Mouse (Mus musculus) myocyte (in vitro differentiated cells): ENCODE data around the gene Slc25a39. TPM values are rescaled to one million over a fixed set of nuclear protein-coding genes. Genes with fewer than 3 reads are reported as not detected.

Source experiments
- H3K27me3 ChIP-seq: one replicate; pipeline ENCODE4 v1.6.1; 2011; ENCODE audit not compliant: control insufficient read depth, insufficient read depth, insufficient read length
- H3K36me3 ChIP-seq: one replicate; pipeline ENCODE4 v1.6.1; 2011; ENCODE audit not compliant: control insufficient read depth, insufficient read depth
- H3K4me2 ChIP-seq: one replicate; pipeline ENCODE4 v1.6.1; 2011; ENCODE audit warnings: low read depth, control low read depth
- H3K4me3 ChIP-seq: one replicate; pipeline ENCODE4 v1.5.1; 2011; ENCODE audit warnings: mild to moderate bottlenecking, control low read depth, moderate library complexity
- H3K79me2 ChIP-seq: one replicate; pipeline ENCODE4 v1.6.1; 2011; ENCODE audit not compliant: control insufficient read depth, insufficient read depth
- H3ac ChIP-seq: one replicate; pipeline ENCODE4 v1.6.1; 2011; ENCODE audit not compliant: control insufficient read depth, insufficient read length
- CEBPB ChIP-seq: IDR thresholded peaks from 2 replicates; pipeline ENCODE4 v1.6.1; 2011; ENCODE audit warnings: mild to moderate bottlenecking, moderate library complexity; ENCODE audit not compliant: poor library complexity, insufficient read depth, severe bottlenecking
- E2F4 ChIP-seq: IDR thresholded peaks from one replicate; pipeline ENCODE4 v1.6.1; 2011; ENCODE audit warnings: mild to moderate bottlenecking, control low read depth, moderate library complexity; ENCODE audit not compliant: insufficient read depth
- MAX ChIP-seq: IDR thresholded peaks from one replicate; pipeline ENCODE4 v1.6.1; 2011; ENCODE audit warnings: low read depth, mild to moderate bottlenecking, control low read depth
- MYOD1 ChIP-seq, 3 experiments: IDR thresholded peaks; one replicate each; pipeline ENCODE4 v1.6.1; 2011; ENCODE audit warnings: control low read depth in 2 of 3, low read depth in 2 of 3, mild to moderate bottlenecking in 2 of 3, moderate library complexity in 1 of 3; ENCODE audit not compliant: insufficient read length in 2 of 3, control insufficient read depth in 1 of 3
- MYOG ChIP-seq, 3 experiments: IDR thresholded peaks; one replicate each; pipeline ENCODE4 v1.6.1; 2011; ENCODE audit warnings: control low read depth in 2 of 3, low read depth in 2 of 3, mild to moderate bottlenecking in 2 of 3; ENCODE audit not compliant: insufficient read length in 2 of 3, control insufficient read depth in 1 of 3, insufficient read depth in 1 of 3
- POLR2A ChIP-seq: IDR thresholded peaks from one replicate; pipeline ENCODE4 v1.6.1; 2011; ENCODE audit warnings: low read depth, mild to moderate bottlenecking, control low read depth, moderate library complexity; ENCODE audit not compliant: insufficient read length
- POLR2AphosphoS2 ChIP-seq: IDR thresholded peaks from one replicate; pipeline ENCODE4 v1.6.1; 2011; ENCODE audit warnings: low read depth, control low read depth; ENCODE audit not compliant: insufficient read length
- REST ChIP-seq: IDR thresholded peaks from one replicate; pipeline ENCODE4 v1.6.1; 2011; ENCODE audit warnings: mild to moderate bottlenecking, control low read depth, moderate library complexity; ENCODE audit not compliant: insufficient read depth, insufficient read length
- SRF ChIP-seq: IDR thresholded peaks from one replicate; pipeline ENCODE4 v1.6.1; 2011; ENCODE audit warnings: low read depth; ENCODE audit not compliant: control insufficient read depth, insufficient read length
- TCF12 ChIP-seq: IDR thresholded peaks from one replicate; pipeline ENCODE4 v1.6.1; 2011; ENCODE audit warnings: mild to moderate bottlenecking, control low read depth; ENCODE audit not compliant: poor library complexity, insufficient read depth, severe bottlenecking
- TCF3 ChIP-seq: IDR thresholded peaks from one replicate; pipeline ENCODE4 v1.6.1; 2011; ENCODE audit warnings: low read depth, control low read depth; ENCODE audit not compliant: insufficient read length
- polyA plus RNA-seq: library from polyadenylated mRNA; unstranded; fragments of >200 nt; fragmentation: generic; extraction: Trizol; gene quantifications from one replicate; pipeline ENCODE4 v1.2.1, GENCODE M21; 2012; ENCODE audit warnings: missing spikeins

The Slc25a39 gene
- polyA plus RNA-seq, 1 experiment: 274 TPM

DNA sequence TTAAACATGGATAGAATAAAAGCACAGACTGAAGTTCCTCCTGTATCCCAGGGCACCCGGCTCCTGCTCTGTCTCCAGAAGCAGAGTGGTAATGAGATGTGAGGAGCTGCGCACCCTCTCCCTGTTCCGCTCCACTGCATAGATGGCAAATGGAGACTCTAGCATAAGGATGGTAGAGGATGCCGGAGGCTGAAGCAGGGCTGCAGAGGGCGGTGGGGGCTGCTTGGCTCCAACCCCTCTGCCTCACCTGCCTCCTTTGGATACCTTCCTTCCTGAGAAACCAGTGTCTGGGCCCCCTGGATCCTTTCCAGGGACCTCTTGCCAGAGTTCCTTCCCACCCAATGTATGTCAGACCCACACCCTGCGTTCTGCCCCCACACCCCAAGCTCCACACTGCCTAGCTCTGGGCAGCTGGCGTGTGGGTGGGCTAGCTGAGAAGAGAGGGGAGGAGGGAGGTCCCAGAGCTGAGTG lies 11.0 kb downstream of the Slc25a39 start:
- H3K27me3 ChIP-seq: no peaks in the 10 kb centered on the region
- H3K4me2 ChIP-seq: no peak overlapping the region
- H3K79me2 ChIP-seq: no peaks in the 10 kb centered on the region
- no peaks in the 10 kb centered on the region for H3K36me3 ChIP-seq
- no peak overlapping the region for H3K4me3 ChIP-seq
- no peak overlapping the region for H3ac ChIP-seq
- TF ChIP-seq MYOD1 (IDR thresholded peaks at IDR 0.05; ENCODE audit: control insufficient read depth in 1 of 3, insufficient read length in 2 of 3, low read depth in 2 of 3): peak in 1 of 3 experiments; percentile 38
- TF ChIP-seq MAX: no peak

DNA sequence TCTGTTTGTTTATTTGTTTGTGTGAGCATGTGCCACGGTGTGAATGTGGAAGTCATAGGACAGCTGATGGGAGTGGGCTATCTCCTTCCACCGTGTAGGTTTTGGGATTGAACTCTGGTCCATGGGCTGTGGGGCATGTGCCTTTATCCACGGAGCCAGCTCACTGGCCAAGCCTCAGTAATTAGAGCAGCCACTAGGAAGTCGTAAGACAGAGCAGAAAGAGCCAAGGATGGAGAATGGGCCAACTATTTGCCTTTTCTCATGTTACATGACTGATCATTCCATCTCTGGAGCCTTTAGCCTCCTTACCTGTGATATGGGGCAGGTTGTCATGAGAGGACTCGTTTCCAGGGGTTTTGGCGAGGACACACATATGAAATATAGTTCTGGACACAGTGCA lies 11.5 kb downstream of the Slc25a39 start:
- Histone ChIP-seq H3ac (no peak overlapping the region), H3K27me3 (no peaks in the 10 kb centered on the region), H3K4me3 (no peak overlapping the region), H3K36me3 (no peaks in the 10 kb centered on the region), H3K79me2 (no peaks in the 10 kb centered on the region), H3K4me2 (no peak overlapping the region)
- TF ChIP-seq E2F4 (no peak), CEBPB (no peak), MYOG (IDR thresholded peaks at IDR 0.05; ENCODE audit: control insufficient read depth in 1 of 3, insufficient read depth in 1 of 3, insufficient read length in 2 of 3, low read depth in 2 of 3) (no peak), MYOD1 (IDR thresholded peaks at IDR 0.05; ENCODE audit: control insufficient read depth in 1 of 3, insufficient read length in 2 of 3, low read depth in 2 of 3) (no peak), MAX (no peak), POLR2AphosphoS2 (no peak), TCF3 (no peak)

GRCm38 (mm10) chr11:102395250-102395649 lies 12.5 kb downstream of the Slc25a39 start:
- no peaks in the 10 kb centered on the region for H3K36me3 ChIP-seq
- H3K79me2 ChIP-seq: no peaks in the 10 kb centered on the region
- no peak overlapping the region for H3K4me3 ChIP-seq
- H3ac ChIP-seq: no peak overlapping the region
- TF ChIP-seq TCF12 (no peak), CEBPB (no peak), MYOD1 (IDR thresholded peaks at IDR 0.05; ENCODE audit: control insufficient read depth in 1 of 3, insufficient read length in 2 of 3, low read depth in 2 of 3) (no peak), TCF3 (no peak)
- no peak overlapping the region for H3K4me2 ChIP-seq
- no peaks in the 10 kb centered on the region for H3K27me3 ChIP-seq

DNA sequence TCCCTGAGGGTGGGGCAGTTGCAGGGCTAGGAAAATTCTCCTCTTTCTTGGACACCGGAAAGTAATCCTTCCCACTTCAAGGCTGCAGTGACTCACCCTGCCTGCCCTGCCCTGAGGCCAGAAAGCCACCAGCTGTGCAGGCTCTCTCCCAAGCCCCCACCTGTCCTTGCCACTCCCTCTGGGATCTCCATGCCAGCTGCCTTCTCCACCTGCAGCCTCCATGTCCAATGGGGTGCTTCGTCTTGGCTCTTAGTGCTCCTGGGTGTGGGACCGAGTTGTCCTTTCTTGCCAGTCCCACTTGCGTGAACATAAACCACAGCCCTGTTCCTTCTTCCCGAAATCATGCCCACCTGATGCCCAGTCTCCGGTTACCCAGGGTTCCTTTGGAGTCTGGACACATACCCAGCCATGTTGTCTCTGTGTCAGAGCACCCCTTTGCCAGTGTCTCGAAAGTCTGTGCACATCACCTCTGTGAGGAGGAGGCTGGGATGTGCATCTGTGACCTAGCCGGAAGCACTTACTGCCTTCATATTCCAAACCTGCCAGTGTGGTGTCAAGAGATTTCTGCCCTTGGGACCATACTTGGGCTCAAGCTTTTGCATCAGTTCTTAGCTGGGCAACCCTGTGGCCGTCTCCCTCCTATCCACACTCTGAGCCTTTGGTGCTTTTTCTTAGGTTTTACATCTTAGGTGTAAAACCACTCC lies 13.2 kb downstream of the Slc25a39 start:
- Histone ChIP-seq H3K4me3 (peak overlapping the region; percentile 1), H3K4me2 (peak overlapping the region; percentile 64), H3K36me3 (no peaks in the 10 kb centered on the region), H3K79me2 (no peaks in the 10 kb centered on the region), H3ac (no peak overlapping the region), H3K27me3 (no peaks in the 10 kb centered on the region)
- TF ChIP-seq TCF12 (peak; percentile 99), MYOG (IDR thresholded peaks at IDR 0.05; ENCODE audit: control insufficient read depth in 1 of 3, insufficient read depth in 1 of 3, insufficient read length in 2 of 3, low read depth in 2 of 3) (peak; percentile 95 to 100 (median 98)), MYOD1 (IDR thresholded peaks at IDR 0.05; ENCODE audit: control insufficient read depth in 1 of 3, insufficient read length in 2 of 3, low read depth in 2 of 3) (peak; percentile 93 to 100 (median 100)), TCF3 (peak; percentile 97), REST (no peak)

GRCm38 (mm10) chr11:102393719-102394420 lies 13.9 kb downstream of the Slc25a39 start:
- H3ac ChIP-seq: no peak overlapping the region
- H3K79me2 ChIP-seq: no peaks in the 10 kb centered on the region
- no peak for TF ChIP-seq POLR2AphosphoS2
- TF ChIP-seq CEBPB: no peak
- TF ChIP-seq SRF: no peak
- no peak for TF ChIP-seq E2F4
- no peak for TF ChIP-seq MAX
- TF ChIP-seq MYOD1 (IDR thresholded peaks at IDR 0.05; ENCODE audit: control insufficient read depth in 1 of 3, insufficient read length in 2 of 3, low read depth in 2 of 3): no peak
- TF ChIP-seq POLR2A: no peak
- TF ChIP-seq TCF12: no peak
- no peak for TF ChIP-seq TCF3
- TF ChIP-seq REST: no peak
- TF ChIP-seq MYOG (IDR thresholded peaks at IDR 0.05; ENCODE audit: control insufficient read depth in 1 of 3, insufficient read depth in 1 of 3, insufficient read length in 2 of 3, low read depth in 2 of 3): no peak
- no peaks in the 10 kb centered on the region for H3K27me3 ChIP-seq
- peak overlapping the region; percentile 64 for H3K4me2 ChIP-seq
- no peaks in the 10 kb centered on the region for H3K36me3 ChIP-seq
- H3K4me3 ChIP-seq: peak overlapping the region; percentile 1
